Mouse (Mus musculus): ENCODE measurements around the gene Slc46a3. TPM values are rescaled to one million over a fixed set of nuclear protein-coding genes. Genes with fewer than 3 reads are reported as not detected.

Gene Slc46a3
- polyA plus RNA-seq, 1 experiment from 2014 or later, result 5.5 TPM

Other genes with a start within 250 kb of the Slc46a3 start
- gene Flt1, start 168.8 kb downstream of the Slc46a3 start, polyA plus RNA-seq (2015; fragmentation: Nextera tagmentation; extraction: Ambion mirVana), result 14.7 and 14.8 TPM in 2 replicates
- 497 and 516 TPM in 2 replicates for gene Pomp, start 34.4 kb downstream of the Slc46a3 start, polyA plus RNA-seq (2015; fragmentation: Nextera tagmentation; extraction: Ambion mirVana)
- 35.9 and 39.2 TPM in 2 replicates for gene Mtus2, start 62.5 kb upstream of the Slc46a3 start, polyA plus RNA-seq (2015; fragmentation: Nextera tagmentation; extraction: Ambion mirVana)